Mouse (Mus musculus) embryonic facial prominence, embryonic 11.5 days (tissue): ENCODE measurements at regions not wholly inside any gene's neighbourhood (a gene's known extent, or its start where the extent isn't known, plus 50 kb on each side); places are given as distances from the start of the nearest gene placed in this dataset.

ENCODE experiments used
- ATAC-seq: fragments of 200-750 bp; cut with Nextera tagmentation; replicated peaks from 2 replicates; pipeline ENCODE4 v1.8.0; 2017; ENCODE audit warnings: low read depth; ENCODE audit not compliant: insufficient number of reproducible peaks, low FRiP score, low TSS enrichment
- DNase-seq: peaks from one replicate; pipeline ENCODE4 v3.0.0-alpha.2; 2015; ENCODE audit warnings: low spot score
- H3K27ac ChIP-seq: fragments of 300-500 bp; sonication (generic); replicated peaks from 2 replicates; pipeline ENCODE4 v1.5.1; 2014; ENCODE audit warnings: mild to moderate bottlenecking, low read depth, low read length, control low read depth
- H3K27me3 ChIP-seq: fragments of 300-500 bp; sonication (generic); 2 replicates; pipeline ENCODE4 v1.6.1; 2014; ENCODE audit warnings: mild to moderate bottlenecking, low read length, moderate library complexity, mixed read lengths; ENCODE audit not compliant: control insufficient read depth, insufficient read depth
- H3K36me3 ChIP-seq: fragments of 300-500 bp; sonication (generic); replicated peaks from 2 replicates; pipeline ENCODE4 v1.6.1; 2014; ENCODE audit warnings: low read depth, mild to moderate bottlenecking, low read length, moderate library complexity, mixed read lengths; ENCODE audit not compliant: control insufficient read depth, insufficient read depth
- H3K4me1 ChIP-seq: fragments of 300-500 bp; sonication (generic); 2 replicates; pipeline ENCODE4 v1.6.1; 2014; ENCODE audit warnings: low read length, mixed read lengths; ENCODE audit not compliant: control insufficient read depth, insufficient read depth
- H3K4me2 ChIP-seq: fragments of 300-500 bp; sonication (generic); 2 replicates; pipeline ENCODE4 v1.6.1; 2014; ENCODE audit warnings: low read depth, mild to moderate bottlenecking, control low read depth, low read length, moderate library complexity
- H3K4me3 ChIP-seq: fragments of 300-500 bp; sonication (generic); 2 replicates; pipeline ENCODE4 v1.5.1; 2014; ENCODE audit warnings: low read depth, low read length, control low read depth
- H3K9ac ChIP-seq: fragments of 300-500 bp; sonication (generic); replicated peaks from 2 replicates; pipeline ENCODE4 v1.6.1; 2014; ENCODE audit warnings: mild to moderate bottlenecking, control low read depth, low read length
- H3K9me3 ChIP-seq: fragments of 300-500 bp; sonication (generic); replicated peaks from 2 replicates; pipeline ENCODE4 v1.6.1; 2016; ENCODE audit warnings: mild to moderate bottlenecking, low read length, inconsistent platforms, mixed read lengths; ENCODE audit not compliant: control insufficient read depth
- WGBS: fragments of 180-500 bp; shearing (Covaris S2); extraction: QIAGEN DNeasy Blood & Tissue Kit; methylation state at CpG from one replicate; pipeline ENCODE4 v1.1.7; 2014; 5-methylcytosine and 5-hydroxymethylcytosine counted together

GRCm38 (mm10) chr15:97449724-97450123, 202.6 kb upstream of the Amigo2 start:
- H3K27me3 ChIP-seq: no peaks in the 10 kb centered on the region
- H3K4me1 ChIP-seq: no peaks in the 10 kb centered on the region
- WGBS: 85% methylated on average over 3 of the region's 3 CpGs
- no peaks in the 10 kb centered on the region for H3K9me3 ChIP-seq
- no peak for ATAC-seq
- H3K9ac ChIP-seq: no peak overlapping the region
- no peaks in the 10 kb centered on the region for H3K36me3 ChIP-seq
- DNase-seq: no peak
- no peak overlapping the region for H3K27ac ChIP-seq
- no peak overlapping the region for H3K4me2 ChIP-seq
- H3K4me3 ChIP-seq: no peak overlapping the region

- 93% methylated on average over 6 of the region's 6 CpGs for WGBS
- Histone ChIP-seq H3K4me1 (no peaks in the 10 kb centered on the region), H3K27me3 (no peaks in the 10 kb centered on the region), H3K4me3 (no peak overlapping the region), H3K9ac (no peak overlapping the region), H3K4me2 (no peak overlapping the region), H3K36me3 (no peaks in the 10 kb centered on the region), H3K9me3 (no peaks in the 10 kb centered on the region), H3K27ac (no peak overlapping the region)
- no peak for ATAC-seq
- no peak for DNase-seq
Measured at GRCm38 (mm10) chr15:97449001-97449400, 201.9 kb upstream of the Amigo2 start.

- Histone ChIP-seq H3K9ac (no peak overlapping the region), H3K27me3 (no peaks in the 10 kb centered on the region), H3K4me2 (no peak overlapping the region), H3K27ac (no peak overlapping the region), H3K36me3 (no peaks in the 10 kb centered on the region), H3K4me3 (no peak overlapping the region), H3K9me3 (no peaks in the 10 kb centered on the region), H3K4me1 (no peaks in the 10 kb centered on the region)
- DNase-seq: no peak
- no peak for ATAC-seq
- 73% methylated on average over 5 of the region's 5 CpGs for WGBS
Measured at GRCm38 (mm10) chr15:97448243-97448880, 201.3 kb upstream of the Amigo2 start.

- ATAC-seq: no peak
- DNase-seq: no peak
- no peak overlapping the region for H3K9ac ChIP-seq
- H3K4me3 ChIP-seq: no peak overlapping the region
- no peaks in the 10 kb centered on the region for H3K9me3 ChIP-seq
- no peak overlapping the region for H3K27ac ChIP-seq
- H3K4me2 ChIP-seq: no peak overlapping the region
- H3K27me3 ChIP-seq: no peaks in the 10 kb centered on the region
- no peaks in the 10 kb centered on the region for H3K4me1 ChIP-seq
- no peaks in the 10 kb centered on the region for H3K36me3 ChIP-seq
- WGBS: 52% methylated on average over 9 of the region's 9 CpGs
Measured at GRCm38 (mm10) chr15:97446181-97446580, 199.1 kb upstream of the Amigo2 start.

- Histone ChIP-seq H3K27me3 (no peaks in the 10 kb centered on the region), H3K4me3 (no peak overlapping the region), H3K9ac (no peak overlapping the region), H3K9me3 (no peaks in the 10 kb centered on the region), H3K27ac (no peak overlapping the region), H3K4me1 (no peaks in the 10 kb centered on the region), H3K4me2 (no peak overlapping the region), H3K36me3 (no peaks in the 10 kb centered on the region)
- 79% methylated on average over 5 of the region's 5 CpGs for WGBS
- ATAC-seq (no peak), DNase-seq (no peak)
Measured at GRCm38 (mm10) chr15:97438235-97438760, 191.2 kb upstream of the Amigo2 start.
